ENCODE assay signal across 8 mouse cellular contexts in the genomic region with DNA sequence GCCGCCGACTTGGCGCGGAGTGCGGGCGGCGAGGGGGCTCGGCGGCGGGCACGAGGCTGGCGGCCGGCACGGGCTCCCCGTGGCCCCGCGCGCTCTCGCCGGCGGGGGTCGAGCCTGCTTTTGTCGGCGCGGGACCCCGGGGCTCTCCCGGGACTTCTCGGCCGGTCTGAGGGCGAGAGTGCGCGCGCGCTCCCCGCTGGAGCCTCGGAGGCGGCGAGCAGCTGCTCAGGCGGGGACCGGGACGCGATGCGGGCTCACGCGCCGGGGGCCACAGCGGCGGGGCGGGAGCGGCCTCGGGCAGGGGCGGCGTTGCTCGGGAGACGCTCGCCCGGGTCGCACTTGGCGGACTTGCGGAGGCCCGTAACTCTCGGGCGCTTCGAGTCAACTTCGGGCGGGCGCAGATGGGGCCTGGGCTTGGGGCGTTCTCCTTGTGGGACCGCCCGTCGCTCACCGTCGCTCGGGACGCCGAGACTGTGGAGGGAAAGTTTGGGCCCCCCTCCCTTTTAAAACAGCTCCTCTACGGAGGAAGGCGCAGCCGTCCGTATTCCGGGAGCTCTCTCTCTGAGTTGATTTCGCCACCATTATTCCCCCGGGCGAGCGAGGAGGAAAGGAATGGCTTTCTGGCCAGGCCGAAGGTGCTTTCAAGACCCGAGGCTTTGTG. TPM values are rescaled to one million over a fixed set of nuclear protein-coding genes. Genes with fewer than 3 reads are reported as not detected.
DNase-seq lines count a peak whose midpoint lies in the region; ATAC-seq and TF ChIP-seq lines count a peak whose summit lies in the region.

No protein-coding gene starts in this region.

- peak; percentile 39; the same call in 1 of the 2 replicates for ATAC-seq in embryonic facial prominence, embryonic 13.5 days (ENCODE audit: insufficient number of reproducible peaks, insufficient read depth, low FRiP score, low TSS enrichment, low read depth)

- peak overlapping the region; percentile 95 for H3K27ac ChIP-seq in bone marrow, adult 2 months (ENCODE audit: control insufficient read depth, insufficient read depth, low read depth, low read length, poor library complexity)
- peak overlapping the region; percentile 95 for H3K27ac ChIP-seq in embryonic facial prominence, embryonic 13.5 days
- H3K27ac ChIP-seq in heart, adult 2 months = peak overlapping the region; percentile 98
- H3K27ac ChIP-seq in kidney, adult 2 months (ENCODE audit: insufficient read depth, low read depth, low read length) = peak overlapping the region; percentile 20
- peak overlapping the region; percentile 94 for H3K27ac ChIP-seq in testis, adult 2 months (ENCODE audit: control insufficient read depth, insufficient read depth, low read depth, low read length)

- H3K4me2 ChIP-seq in embryonic facial prominence, embryonic 13.5 days = peak overlapping the region; percentile 95

- no peak for TF ChIP-seq POLR2A in bone marrow, adult 2 months (IDR thresholded peaks at IDR 0.05; ENCODE audit: borderline replicate concordance, control insufficient read depth, low read depth, low read length)
- TF ChIP-seq POLR2A in heart, adult 2 months (IDR thresholded peaks at IDR 0.05; ENCODE audit: insufficient read depth, low read depth, low read length) = no peak
- TF ChIP-seq POLR2A in kidney, adult 2 months (IDR thresholded peaks at IDR 0.05; ENCODE audit: low read depth, low read length) = no peak
- TF ChIP-seq POLR2A in testis, adult 2 months (IDR thresholded peaks at IDR 0.05; ENCODE audit: control insufficient read depth, low read depth, low read length) = peak; percentile 40; the same call in 1 of the 2 replicates

- intact Hi-C loops in heart, adult 2 months (cut with DNase I) = loop anchor here (5.0 kb wide), 2 partner anchors 65 to 70 kb away; no protein-coding TSS in a partner anchor

- no peaks in the 10 kb centered on the region for H3K4me1 ChIP-seq in bone marrow, adult 2 months (ENCODE audit: control insufficient read depth, insufficient read depth, low read length)
- peaks cover 13% of the 10 kb centered on the region for H3K4me1 ChIP-seq in embryonic facial prominence, embryonic 13.5 days
- peaks cover 3% of the 10 kb centered on the region; the same call in 1 of the 2 replicates for H3K4me1 ChIP-seq in heart, adult 2 months (ENCODE audit: control insufficient read depth, insufficient read depth, low read length)
- H3K4me1 ChIP-seq in kidney, adult 2 months (ENCODE audit: control insufficient read depth, insufficient read depth, low read length) = no peaks in the 10 kb centered on the region; the same call in 1 of the 2 replicates
- peaks cover 2% of the 10 kb centered on the region; the same call in 1 of the 2 replicates for H3K4me1 ChIP-seq in testis, adult 2 months (ENCODE audit: control insufficient read depth, insufficient read depth, low read length)

- DNase-seq in B cell, adult 2 months = peak; percentile 61 to 81
- DNase-seq in heart, adult 2 months = peak; percentile 77 to 80
- peak; percentile 48 for DNase-seq in kidney, adult 2 months
- peak; percentile 82 for DNase-seq in liver
- peak; percentile 82 for DNase-seq in neural tube, embryonic 10.5 days (ENCODE audit: extremely low spot score, low spot score)

- 0 out of 2 replicates have a peak, but pooled peaks cover 11% of the 10 kb centered on the region for H3K27me3 ChIP-seq in embryonic facial prominence, embryonic 13.5 days
- no peaks in the 10 kb centered on the region for H3K27me3 ChIP-seq in heart, adult 2 months (ENCODE audit: control insufficient read depth, insufficient read depth, low read length)
- no peaks in the 10 kb centered on the region for H3K27me3 ChIP-seq in kidney, adult 2 months (replicated peaks; ENCODE audit: control insufficient read depth, insufficient read depth, low read length)
- no peaks in the 10 kb centered on the region for H3K27me3 ChIP-seq in testis, adult 2 months (ENCODE audit: control insufficient read depth, insufficient read depth, low read length)

- no peak for TF ChIP-seq EP300 in heart, adult 2 months (IDR thresholded peaks at IDR 0.05; ENCODE audit: insufficient read depth, low read depth, low read length)

- WGBS in bone marrow, adult 2 months = under 1% methylated on average over 87 of the region's 87 CpGs
- WGBS in embryonic facial prominence, embryonic 13.5 days = under 1% methylated on average over 87 of the region's 87 CpGs
- under 1% methylated on average over 87 of the region's 87 CpGs for WGBS in heart, adult 2 months
- 2% methylated on average over 82 of the region's 87 CpGs for WGBS in kidney, adult 2 months

- no peaks in the 10 kb centered on the region for H3K9me3 ChIP-seq in embryonic facial prominence, embryonic 13.5 days

- H3K9ac ChIP-seq in embryonic facial prominence, embryonic 13.5 days = peak overlapping the region; percentile 84
- peak overlapping the region; percentile 97 for H3K9ac ChIP-seq in heart, adult 2 months (ENCODE audit: low read depth, low read length)

- TF ChIP-seq CTCF in bone marrow, adult 2 months (IDR thresholded peaks at IDR 0.05; ENCODE audit: control insufficient read depth, insufficient read depth, low read length) = no peak
- no peak for TF ChIP-seq CTCF in heart, adult 2 months (IDR thresholded peaks at IDR 0.05)
- TF ChIP-seq CTCF in kidney, adult 2 months (conservative IDR thresholded peaks at IDR 0.05; ENCODE audit: insufficient read depth, insufficient read length, low read depth, low read length) = no peak
- no peak for TF ChIP-seq CTCF in testis, adult 2 months (IDR thresholded peaks at IDR 0.05; ENCODE audit: control insufficient read depth, insufficient read depth, insufficient replicate concordance, low read depth, low read length)

- no peaks in the 10 kb centered on the region for H3K36me3 ChIP-seq in embryonic facial prominence, embryonic 13.5 days
- peaks cover 2% of the 10 kb centered on the region for H3K36me3 ChIP-seq in heart, adult 2 months (ENCODE audit: control insufficient read depth, insufficient read depth, low read length)
- H3K36me3 ChIP-seq in kidney, adult 2 months (ENCODE audit: control insufficient read depth, insufficient read depth, low read length) = no peaks in the 10 kb centered on the region
- H3K36me3 ChIP-seq in testis, adult 2 months (ENCODE audit: control insufficient read depth, insufficient read depth, low read length) = no peaks in the 10 kb centered on the region

- peak overlapping the region; percentile 68 for H3K4me3 ChIP-seq in bone marrow, adult 2 months (replicated peaks; ENCODE audit: control insufficient read depth, low read depth, low read length)
- peak overlapping the region; percentile 83 for H3K4me3 ChIP-seq in embryonic facial prominence, embryonic 13.5 days
- H3K4me3 ChIP-seq in heart, adult 2 months = peak overlapping the region; percentile 92
- H3K4me3 ChIP-seq in kidney, adult 2 months (ENCODE audit: insufficient read depth, low read depth, low read length) = peak overlapping the region; percentile 56
- peak overlapping the region; percentile 99 for H3K4me3 ChIP-seq in testis, adult 2 months (ENCODE audit: control insufficient read depth, low read depth, low read length)

- no peaks in the 10 kb centered on the region for H3K79me2 ChIP-seq in heart, adult 2 months (replicated peaks; ENCODE audit: control insufficient read depth, insufficient read depth, low read length)

RNA-seq across cellular contexts. Expression of a gene that starts 0.7 kb away (rescaled TPM):
- polyA plus RNA-seq in bone marrow, adult 2 months (2011; ENCODE audit: insufficient read depth, insufficient read length, low replicate concordance, missing spikeins) = 28.7 and 49.8 TPM in 2 replicates
- 2.4 and 4.2 TPM in 2 replicates for polyA plus RNA-seq in embryonic facial prominence, embryonic 13.5 days (2015; fragmentation: Nextera tagmentation; extraction: Ambion mirVana)
- total RNA-seq in heart, adult 2 months (2021) = 10 to 100 TPM; 12.9 to 17.4 TPM
- 7.0 and 9.5 TPM in 2 replicates for polyA plus RNA-seq in heart, adult 2 months (2012; rRNA removed)
- 4.4 and 5.4 TPM in 2 replicates for polyA plus RNA-seq in kidney, adult 2 months (2012; rRNA removed)
- 16.7 and 16.8 TPM in 2 replicates for polyA plus RNA-seq in testis, adult 2 months (2012; rRNA removed)

Comparison
In these comparisons a context has a peak if more than half of its experiments do, and no peak if none do; other contexts are left out.
1. Peak in every context shown above with its lines: DNase-seq, ATAC-seq, H3K4me3 ChIP-seq and H3K27ac ChIP-seq.
2. H3K27ac ChIP-seq: peak in every context shown above with its lines; median percentile 98 in heart, adult 2 months; 95 in bone marrow, adult 2 months; 95 in embryonic facial prominence, embryonic 13.5 days; 94 in testis, adult 2 months; 20 in kidney, adult 2 months.